Mouse (Mus musculus): ENCODE results near the gene 4930415O20Rik.
"Not testable (repeated sequence)": the region's sequence is repeated elsewhere in the genome, so short reads cannot be mapped to it uniquely, and the experiment has no call there.

Gene 4930415O20Rik

GRCm38 (mm10) chr15:98567278-98568134, 3.3 kb upstream of the 4930415O20Rik start:
- peak; percentile 90 for ATAC-seq (ENCODE audit: insufficient number of reproducible peaks, low FRiP score, low TSS enrichment)

- ATAC-seq (ENCODE audit: insufficient number of reproducible peaks, low FRiP score, low TSS enrichment), result no peak
These were observed 2.4 kb upstream of the 4930415O20Rik start for GRCm38 (mm10) chr15:98568256-98569033.

GRCm38 (mm10) chr15:98569216-98569615, 1.6 kb upstream of the 4930415O20Rik start:
- no peak for ATAC-seq (ENCODE audit: insufficient number of reproducible peaks, low FRiP score, low TSS enrichment)

- ATAC-seq (ENCODE audit: insufficient number of reproducible peaks, low FRiP score, low TSS enrichment), result no peak
These were observed 924 bp upstream of the 4930415O20Rik start for GRCm38 (mm10) chr15:98569795-98570365.

- no peak for ATAC-seq (ENCODE audit: insufficient number of reproducible peaks, low FRiP score, low TSS enrichment)
These were observed 2.5 kb downstream of the 4930415O20Rik start for GRCm38 (mm10) chr15:98573293-98573692.

GRCm38 (mm10) chr15:98579310-98579709, 8.5 kb downstream of the 4930415O20Rik start:
- no peak for ATAC-seq (ENCODE audit: insufficient number of reproducible peaks, low FRiP score, low TSS enrichment)

- ATAC-seq (ENCODE audit: insufficient number of reproducible peaks, low FRiP score, low TSS enrichment), result peak; percentile 76
These were observed 9.1 kb downstream of the 4930415O20Rik start for GRCm38 (mm10) chr15:98579795-98580464.

- ATAC-seq (ENCODE audit: insufficient number of reproducible peaks, low FRiP score, low TSS enrichment), result no peak
These were observed 11.6 kb downstream of the 4930415O20Rik start for GRCm38 (mm10) chr15:98582410-98582809.

- no peak for ATAC-seq (ENCODE audit: insufficient number of reproducible peaks, low FRiP score, low TSS enrichment)
These were observed 12.2 kb downstream of the 4930415O20Rik start for GRCm38 (mm10) chr15:98582996-98583395.

GRCm38 (mm10) chr15:98585421-98585820, 14.6 kb downstream of the 4930415O20Rik start:
- no peak for ATAC-seq (ENCODE audit: insufficient number of reproducible peaks, low FRiP score, low TSS enrichment)

- not testable (repeated sequence) for ATAC-seq (ENCODE audit: insufficient number of reproducible peaks, low FRiP score, low TSS enrichment)
These were observed 15.3 kb downstream of the 4930415O20Rik start for GRCm38 (mm10) chr15:98586141-98586540.

GRCm38 (mm10) chr15:98587751-98588150, 16.9 kb downstream of the 4930415O20Rik start:
- no peak for ATAC-seq (ENCODE audit: insufficient number of reproducible peaks, low FRiP score, low TSS enrichment)

GRCm38 (mm10) chr15:98589640-98590336, 19.0 kb downstream of the 4930415O20Rik start:
- no peak for ATAC-seq (ENCODE audit: insufficient number of reproducible peaks, low FRiP score, low TSS enrichment)

- no peak for ATAC-seq (ENCODE audit: insufficient number of reproducible peaks, low FRiP score, low TSS enrichment)
These were observed 20.6 kb downstream of the 4930415O20Rik start for GRCm38 (mm10) chr15:98591396-98591795.

GRCm38 (mm10) chr15:98594193-98594592, 23.4 kb downstream of the 4930415O20Rik start:
- no peak for ATAC-seq (ENCODE audit: insufficient number of reproducible peaks, low FRiP score, low TSS enrichment)

- ATAC-seq (ENCODE audit: insufficient number of reproducible peaks, low FRiP score, low TSS enrichment), result no peak
These were observed 24.2 kb downstream of the 4930415O20Rik start for GRCm38 (mm10) chr15:98595049-98595448.

- no peak for ATAC-seq (ENCODE audit: insufficient number of reproducible peaks, low FRiP score, low TSS enrichment)
These were observed 25.8 kb downstream of the 4930415O20Rik start for GRCm38 (mm10) chr15:98596609-98597008.

- ATAC-seq (ENCODE audit: insufficient number of reproducible peaks, low FRiP score, low TSS enrichment), result no peak
These were observed 29.4 kb downstream of the 4930415O20Rik start for GRCm38 (mm10) chr15:98600036-98600709.

- ATAC-seq (ENCODE audit: insufficient number of reproducible peaks, low FRiP score, low TSS enrichment), result no peak
These were observed 31.0 kb downstream of the 4930415O20Rik start for GRCm38 (mm10) chr15:98601832-98602190.

Data from cerebellum, adult (tissue).